Mouse (Mus musculus): ENCODE data around the gene Pvalb.

- TF ChIP-seq POLR2A (IDR thresholded peaks at IDR 0.05; ENCODE audit: low read depth, low read length) (no peak), CTCF (IDR thresholded peaks at IDR 0.05; ENCODE audit: extremely low read depth, insufficient read length, insufficient replicate concordance, low read depth, low read length) (no peak)
Observed at GRCm38 (mm10) chr15:78177257-78177656, 28.9 kb downstream of the Pvalb start.
